Mouse (Mus musculus) layer of hippocampus, postnatal 25 days (tissue): ENCODE measurements around the gene Npb. TPM values are rescaled to one million over a fixed set of nuclear protein-coding genes. Genes with fewer than 3 reads are reported as not detected.
"Not testable (repeated sequence)": the region's sequence is repeated elsewhere in the genome, so short reads cannot be mapped to it uniquely, and the experiment has no call there.

Source experiments
- DNase-seq, 2 experiments: peaks; one replicate each; pipeline ENCODE4 v3.0.0; 2022; ENCODE audit warnings: mixed read lengths in 2 of 2, low spot score in 1 of 2; ENCODE audit errors: extremely low spot score in 1 of 2
- total RNA-seq, 2 experiments: library from RNA; stranded (reverse); gene quantifications; 2 replicates each; pipeline ENCODE4 v1.2.3; 2021

Npb gene
- 1 to 10 TPM; 2.1 to 2.9 TPM for total RNA-seq

DNA sequence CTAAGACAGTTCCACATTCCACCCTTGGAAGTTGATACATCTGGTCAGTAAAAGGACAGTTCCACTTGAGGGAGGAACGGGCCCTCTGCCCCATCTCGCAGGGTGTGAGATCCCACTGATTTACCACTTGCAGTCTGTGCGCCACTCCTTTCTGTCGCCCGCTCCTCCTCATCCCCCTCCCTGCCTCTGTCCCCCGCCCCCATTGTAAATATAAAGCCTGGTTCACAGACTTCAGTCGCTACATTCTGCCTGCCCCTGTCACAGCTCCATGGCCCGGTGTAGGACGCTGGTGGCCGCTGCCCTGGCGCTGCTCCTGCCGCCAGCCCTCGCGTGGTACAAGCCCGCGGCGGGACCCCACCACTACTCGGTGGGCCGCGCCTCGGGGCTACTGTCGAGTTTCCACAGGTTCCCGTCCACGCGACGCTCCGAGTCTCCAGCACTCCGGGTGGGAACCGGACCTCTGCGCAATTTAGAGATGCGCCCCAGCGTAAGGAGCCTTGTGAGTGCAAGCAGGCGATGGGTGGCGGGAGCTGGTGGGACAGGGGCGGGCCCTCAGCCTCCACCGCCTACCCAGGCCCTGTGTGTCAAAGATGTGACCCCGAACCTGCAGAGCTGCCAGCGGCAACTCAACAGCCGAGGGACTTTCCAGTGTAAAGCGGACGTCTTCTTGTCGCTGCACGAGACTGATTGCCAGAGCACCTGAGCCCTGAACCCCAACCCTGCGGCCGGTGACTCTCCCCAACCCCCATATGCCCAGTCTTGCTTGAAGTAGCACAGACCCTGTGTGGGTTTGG is at the start of gene Npb:
Gene Npb, plus strand, starts transcription at position 237 of the 794 bp plus-strand sequence.
- DNase-seq = no peak

DNA sequence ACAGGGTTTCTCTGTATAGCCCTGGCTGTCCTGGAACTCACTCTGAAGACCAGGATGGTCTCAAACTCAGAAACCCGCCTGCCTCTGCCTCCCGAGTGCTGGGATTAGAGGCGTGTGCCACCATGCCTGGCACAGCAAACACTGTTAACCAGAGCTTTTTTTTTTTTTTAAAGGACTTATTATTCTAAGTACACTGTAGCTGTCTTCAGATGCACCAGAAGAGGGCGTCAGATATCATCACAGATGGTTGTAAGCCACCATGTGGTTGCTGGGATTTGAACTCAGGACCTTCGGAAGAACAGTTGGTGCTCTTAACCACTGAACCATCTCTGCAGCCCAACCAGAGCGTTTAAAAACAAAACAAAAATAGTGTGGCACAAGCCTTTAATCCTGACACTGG is 49.4 kb upstream of the Npb start:
- DNase-seq = not testable (repeated sequence)

DNA sequence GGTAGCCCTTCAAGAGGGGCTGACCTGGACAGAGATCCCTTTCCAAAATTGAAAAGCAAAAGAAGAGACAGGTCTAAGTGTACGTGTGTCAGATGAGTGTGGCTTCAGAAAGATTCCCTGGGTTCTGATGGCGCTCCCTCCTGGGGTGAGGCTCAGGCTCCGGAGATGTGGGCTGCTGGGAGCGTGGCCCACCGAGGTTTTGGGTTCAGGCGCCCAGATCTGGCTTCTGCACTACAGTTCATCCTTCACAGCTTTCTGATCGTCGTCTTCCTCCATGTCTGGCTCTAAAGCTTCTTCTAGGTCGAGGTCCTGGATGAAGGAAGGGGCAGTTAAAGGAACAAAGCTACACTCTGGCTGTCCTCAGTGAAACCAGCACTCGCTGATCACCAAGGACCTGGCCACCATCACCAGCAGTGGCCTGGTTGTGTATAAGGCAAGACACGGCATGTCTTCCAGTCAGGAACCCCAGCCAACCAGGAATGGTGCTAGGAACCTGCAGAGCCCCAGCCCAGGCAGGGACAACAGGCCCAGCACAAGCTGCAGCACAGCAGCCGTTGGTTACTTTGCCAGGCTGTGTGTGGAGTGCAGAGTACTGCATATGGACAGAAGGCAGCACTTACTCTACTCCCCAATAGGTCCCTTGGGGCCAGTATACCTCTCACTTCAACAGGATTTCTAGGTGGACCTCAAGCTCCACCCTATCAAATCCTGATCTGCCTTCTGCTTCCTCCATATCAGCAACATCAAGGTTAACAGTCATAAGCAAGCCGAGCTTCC is 47.1 kb upstream of the Npb start:
- DNase-seq = no peak

DNA sequence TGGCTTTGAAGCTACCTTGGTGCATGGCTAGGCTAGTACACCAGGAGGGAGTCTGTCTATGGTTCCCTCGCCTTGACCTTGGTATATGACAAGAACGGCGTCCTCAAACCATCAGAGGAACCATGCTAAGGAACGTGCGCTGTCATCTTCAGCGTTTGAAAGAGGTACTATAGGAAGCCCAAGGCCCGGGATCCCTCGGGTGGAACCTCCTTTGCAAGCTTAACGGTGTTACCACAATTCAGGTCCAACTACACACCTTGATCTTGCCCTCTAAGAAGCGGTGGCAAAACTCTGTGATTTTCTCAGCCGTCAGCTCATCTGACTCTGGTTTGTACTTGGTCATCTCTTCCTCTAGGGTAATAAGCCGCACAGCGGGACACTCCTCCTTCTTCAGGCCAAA is 45.3 kb upstream of the Npb start:
- DNase-seq = no peak

DNA sequence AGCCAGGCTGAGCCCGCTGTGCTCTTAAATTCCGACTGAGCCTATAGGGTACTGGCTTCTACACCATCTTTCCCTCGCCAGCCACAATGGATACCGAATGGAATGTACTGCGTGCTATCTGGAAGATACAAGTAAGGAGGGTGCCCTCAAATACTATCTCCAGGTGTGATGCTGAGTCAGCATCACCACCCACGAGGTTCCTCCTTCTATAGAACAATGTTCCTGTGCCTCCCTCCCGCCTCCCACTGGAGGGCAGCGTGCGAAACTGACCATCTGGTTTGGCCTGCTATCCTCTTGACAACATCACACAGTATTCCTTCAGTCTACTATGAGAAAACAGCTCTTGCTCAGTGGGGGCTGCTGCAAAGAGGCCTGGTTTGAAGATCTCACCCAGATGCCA is 43.2 kb upstream of the Npb start:
- no peak for DNase-seq

DNA sequence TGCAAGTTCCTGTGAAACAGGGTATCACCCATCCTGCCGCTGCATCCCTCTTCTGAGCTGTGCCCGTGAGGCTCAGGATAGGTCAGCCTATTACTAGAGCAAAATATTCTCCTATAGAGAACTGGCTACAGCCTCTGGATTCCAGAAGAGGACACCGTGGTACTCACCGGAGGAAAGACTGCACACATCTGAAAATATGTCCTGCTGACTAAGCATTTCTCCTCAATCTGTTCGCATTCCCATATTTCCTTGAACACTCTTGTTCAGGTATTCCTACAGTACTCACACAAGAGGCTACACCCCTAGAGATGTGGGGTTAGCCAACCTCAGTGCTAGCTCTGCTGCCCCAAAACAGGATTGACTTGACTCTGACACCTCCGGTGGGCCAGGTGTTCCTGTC is 40.0 kb upstream of the Npb start:
- DNase-seq = no peak

DNA sequence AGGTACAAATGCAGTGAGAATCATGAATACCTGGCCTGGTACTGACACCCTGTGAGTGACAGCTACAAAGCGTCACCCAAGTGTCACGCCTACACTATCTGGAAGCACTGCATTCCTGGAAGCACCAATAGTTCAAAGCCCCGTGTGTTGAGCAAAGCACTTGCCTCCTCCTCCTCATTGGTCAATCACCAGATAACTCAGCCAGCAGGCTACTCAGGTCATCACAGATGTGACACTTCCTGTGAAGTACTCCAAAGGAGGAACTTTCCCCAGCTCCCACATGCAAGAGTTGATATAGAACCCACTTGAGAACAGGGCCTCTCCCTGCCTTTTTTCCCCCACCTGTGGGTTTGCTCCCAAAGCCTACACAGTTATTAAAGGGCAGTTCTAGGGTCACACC is 37.2 kb upstream of the Npb start:
- DNase-seq = no peak

DNA sequence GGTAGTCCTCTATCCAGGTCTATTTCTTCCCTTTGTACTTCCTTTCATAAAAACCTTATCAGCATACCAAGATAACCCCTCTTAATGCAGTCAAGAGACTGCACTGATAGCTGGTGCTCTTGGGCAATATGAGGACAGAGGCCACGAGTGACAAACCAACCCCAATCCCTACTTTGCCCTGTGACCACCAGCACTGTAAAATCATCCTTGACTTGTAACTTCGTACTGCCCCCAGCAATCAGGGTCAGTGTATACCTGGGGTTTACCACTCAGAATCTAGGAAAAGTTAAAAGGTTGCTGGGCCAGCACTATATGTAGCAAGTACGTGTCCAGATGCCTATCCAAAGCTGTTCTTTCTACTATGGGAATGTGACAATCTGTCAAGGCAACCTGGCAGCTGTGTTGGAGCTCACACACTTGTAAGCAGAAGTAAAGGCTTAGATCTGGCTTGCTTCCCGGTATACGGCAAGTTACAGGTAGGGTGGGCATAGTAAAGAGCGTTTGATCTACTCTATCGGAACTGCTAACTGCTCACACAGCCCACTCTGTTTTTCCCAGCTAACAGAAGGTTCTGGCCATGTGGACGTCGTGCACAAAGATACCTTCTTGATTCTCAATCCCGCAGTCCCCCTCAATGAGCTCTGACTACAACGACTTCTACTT is 36.4 kb upstream of the Npb start:
- no peak for DNase-seq

DNA sequence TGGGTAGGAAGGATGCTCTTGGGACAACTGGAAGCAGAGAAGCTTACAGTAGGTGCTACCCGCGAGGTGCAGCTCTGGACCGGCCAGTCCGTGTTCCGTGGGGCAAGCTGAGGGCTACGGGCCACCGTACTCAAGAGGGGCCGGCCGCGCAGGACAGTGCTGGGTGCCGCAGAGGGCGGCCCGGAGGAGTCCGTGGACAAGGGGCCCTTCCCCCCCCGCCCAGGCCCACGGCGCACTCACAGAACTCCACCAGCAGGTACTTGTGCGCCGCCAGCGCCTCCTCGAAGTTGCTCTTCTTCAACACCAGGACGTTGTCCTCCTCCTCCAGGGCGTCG is 35.9 kb upstream of the Npb start:
- no peak for DNase-seq

DNA sequence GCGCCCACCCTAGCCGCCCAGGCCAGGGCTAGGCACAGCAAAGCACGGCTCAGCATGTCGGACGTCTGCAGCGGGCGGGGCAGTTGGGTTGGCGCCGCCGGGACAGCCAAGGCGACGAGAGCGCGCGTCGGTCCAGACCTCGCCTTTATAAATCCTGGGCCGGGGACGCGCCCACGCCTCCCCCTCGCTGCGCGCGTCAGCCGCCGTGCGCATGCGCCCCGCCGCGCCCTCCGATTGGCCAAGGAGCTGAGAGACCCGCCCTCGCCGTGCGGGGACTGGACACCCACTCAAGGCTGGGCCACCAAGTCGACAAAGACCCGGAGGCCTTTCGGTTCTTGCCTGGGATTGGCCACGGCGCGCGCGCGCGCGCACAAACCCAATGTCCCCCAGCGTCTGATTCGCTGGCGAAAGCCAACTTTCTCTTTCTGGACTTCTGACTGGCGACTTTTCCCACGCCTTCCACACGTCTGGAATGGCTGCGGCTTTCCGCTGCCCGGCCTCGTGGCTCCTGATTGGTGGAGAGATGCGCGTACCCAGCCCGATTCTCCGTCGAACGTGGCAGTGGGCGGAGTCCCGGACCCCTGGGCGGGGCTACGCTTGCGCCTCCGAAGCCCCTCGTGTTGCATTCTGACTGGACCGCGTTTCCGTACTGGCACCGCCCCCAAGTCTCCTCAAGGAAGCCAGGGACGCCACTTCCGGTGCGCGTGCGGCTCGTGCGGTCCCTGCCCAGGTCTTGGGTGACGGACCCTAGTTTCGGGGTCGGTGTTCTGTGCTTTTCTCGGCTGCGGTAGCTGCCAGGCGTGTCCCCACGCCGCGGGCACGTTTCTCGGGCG is 35.3 kb upstream of the Npb start, which contains the start of gene P4hb:
Gene P4hb, minus strand, starts transcription at position 502 of the 833 bp plus-strand sequence.
- peak; percentile 96 to 97 for DNase-seq

DNA sequence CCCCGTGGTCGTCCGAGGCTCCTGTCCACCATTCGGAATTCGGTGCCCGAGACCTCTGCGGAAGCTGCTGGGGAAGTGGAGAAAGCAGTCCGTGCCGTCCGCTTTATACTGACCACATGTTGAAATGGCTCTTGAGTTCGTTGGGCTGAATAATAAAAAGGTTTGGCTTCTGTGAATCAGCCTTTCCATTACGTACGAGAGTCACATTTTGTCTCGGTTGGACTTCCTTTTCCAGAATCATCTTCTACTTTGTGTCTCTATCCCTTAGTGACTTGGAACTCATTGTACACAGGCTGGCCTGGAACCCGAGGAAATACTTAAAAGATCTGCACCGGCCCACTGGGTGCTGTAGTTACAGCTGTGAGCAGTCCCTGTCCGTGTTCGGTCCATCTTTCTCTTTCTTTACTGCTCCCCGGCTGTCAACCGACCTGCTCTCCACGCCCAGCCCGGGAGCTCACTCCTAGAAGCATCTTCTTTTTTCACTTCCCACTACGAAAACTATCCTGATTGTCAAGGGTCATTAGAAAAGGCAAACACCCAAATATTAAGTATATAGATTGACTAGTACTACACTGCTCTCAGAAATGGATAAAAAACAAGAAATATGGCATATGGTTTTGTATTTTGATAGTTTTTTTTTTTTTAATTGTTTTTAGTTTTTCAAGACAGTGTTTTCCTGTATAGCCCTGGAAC is 34.5 kb upstream of the Npb start:
- DNase-seq = no peak

DNA sequence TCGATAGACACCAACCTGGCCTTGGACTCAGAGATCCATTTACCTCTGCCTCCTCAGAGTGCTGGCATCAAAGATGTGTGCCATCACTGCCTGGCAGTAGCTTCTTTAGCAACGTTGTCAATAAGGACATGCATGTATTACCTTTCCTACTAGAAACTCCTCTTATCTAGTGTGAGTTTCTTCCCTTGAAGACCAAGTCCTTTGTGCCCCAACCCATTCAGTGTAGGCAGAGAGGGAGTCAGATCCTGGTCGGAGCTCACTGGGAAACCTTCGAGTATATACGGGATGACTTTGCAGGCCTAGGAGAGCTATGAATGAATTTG is 34.0 kb upstream of the Npb start:
- DNase-seq = no peak

DNA sequence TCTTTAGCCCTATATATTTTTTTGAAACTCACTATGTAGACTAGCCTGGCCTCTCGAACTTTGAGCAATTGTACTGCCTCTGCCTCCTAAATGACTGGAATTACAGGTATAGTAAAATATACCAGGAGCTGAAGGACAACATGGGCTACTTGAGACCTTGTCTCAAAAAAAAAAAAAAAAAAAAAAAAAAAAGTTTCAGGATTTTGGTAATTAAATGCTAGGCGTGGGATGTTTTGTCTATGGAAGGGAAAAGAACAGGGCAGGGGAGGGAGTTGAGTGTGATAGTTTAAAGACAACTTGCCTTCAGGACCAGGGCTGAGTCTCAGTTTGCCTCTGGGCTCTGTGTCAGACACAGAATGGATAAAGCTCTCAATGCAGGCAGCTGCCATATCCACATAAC is 33.2 kb upstream of the Npb start:
- no peak for DNase-seq

DNA sequence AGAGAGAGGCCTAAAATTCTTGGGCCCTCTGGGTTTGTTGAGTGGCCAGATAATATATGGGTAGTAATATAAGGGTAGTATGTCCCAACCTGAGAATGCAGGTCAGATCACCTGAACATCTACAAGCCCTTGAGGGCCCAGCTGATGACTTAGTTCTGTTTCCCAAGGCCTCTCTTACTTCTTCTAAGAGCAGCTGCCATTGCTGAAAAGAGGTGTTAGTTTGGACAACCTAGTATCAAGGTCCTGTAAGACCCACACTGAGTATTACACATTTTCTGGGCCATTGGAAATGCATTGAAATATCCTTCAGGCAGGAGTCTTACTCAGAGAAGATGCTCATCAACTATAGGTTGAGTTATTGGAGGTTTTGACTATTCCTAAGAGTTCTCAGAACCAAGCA is 32.3 kb upstream of the Npb start:
- no peak for DNase-seq

DNA sequence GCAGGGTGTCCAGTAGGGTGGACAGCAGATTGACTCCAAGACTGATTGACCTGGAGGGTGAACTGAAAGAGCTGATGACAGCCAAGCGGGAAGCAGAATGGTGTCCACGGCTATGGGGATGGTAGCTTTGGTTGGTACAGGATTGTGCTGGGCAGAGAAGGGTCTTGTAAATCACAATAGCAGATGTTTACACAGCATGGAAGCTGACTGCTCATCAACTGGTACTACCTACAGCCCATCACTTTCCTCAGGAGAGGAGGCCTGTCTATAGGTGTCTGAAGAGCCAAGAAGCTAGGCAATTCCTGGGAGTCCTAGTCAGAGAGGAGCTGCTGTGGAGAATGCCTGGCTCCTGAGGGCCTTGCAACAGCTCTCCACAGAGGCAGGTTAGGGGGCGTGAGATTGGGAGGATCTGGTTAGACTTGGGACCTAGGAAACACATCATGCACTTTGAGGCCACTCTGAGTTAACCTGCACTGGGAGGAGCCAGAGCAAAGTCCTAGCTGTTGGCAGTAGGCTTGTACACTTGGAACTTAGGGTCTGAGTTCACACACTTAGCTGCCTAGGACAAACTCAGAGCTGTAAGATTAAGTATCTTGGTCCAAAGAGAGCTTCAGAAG is 31.8 kb upstream of the Npb start:
- no peak for DNase-seq

DNA sequence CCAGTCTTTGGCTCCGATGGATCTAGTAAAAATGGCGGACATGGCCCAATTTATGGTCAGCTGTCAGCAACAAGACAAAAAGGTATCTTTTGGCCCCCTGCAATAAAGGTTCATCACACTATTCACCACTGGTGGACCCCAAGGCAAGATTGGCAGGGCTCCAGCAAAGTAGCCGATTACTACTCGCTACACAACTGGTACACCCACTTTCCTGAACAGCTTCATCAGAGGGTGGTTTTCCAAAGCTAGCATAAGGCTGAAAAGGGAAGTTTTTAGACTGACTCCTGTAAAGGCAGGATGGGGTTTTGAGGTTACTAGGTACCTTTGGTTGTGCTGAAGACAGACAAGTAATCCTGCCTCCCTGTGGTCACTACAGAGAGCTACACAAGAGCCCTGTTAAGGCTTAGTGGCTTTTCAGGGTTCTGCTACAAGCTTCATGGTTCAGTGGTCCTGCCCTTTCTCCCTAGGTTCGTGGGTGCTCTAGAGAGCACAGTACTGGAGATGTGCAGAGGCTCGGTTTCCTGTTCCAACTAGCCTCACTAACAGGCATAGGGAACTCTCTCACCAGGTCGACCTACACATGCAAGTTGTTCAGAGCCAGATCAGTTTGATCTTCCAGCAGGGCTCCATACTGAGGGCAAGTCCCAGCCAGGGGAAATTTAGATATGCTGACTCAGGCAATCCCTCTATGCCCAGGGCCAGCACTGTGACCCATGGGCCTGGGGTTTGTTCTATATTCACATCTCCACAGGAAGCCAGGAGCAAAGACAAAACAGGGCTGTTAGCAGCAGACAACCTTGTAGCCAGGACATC is 30.9 kb upstream of the Npb start:
- peak in 1 of 2 experiments; percentile 12 for DNase-seq

DNA sequence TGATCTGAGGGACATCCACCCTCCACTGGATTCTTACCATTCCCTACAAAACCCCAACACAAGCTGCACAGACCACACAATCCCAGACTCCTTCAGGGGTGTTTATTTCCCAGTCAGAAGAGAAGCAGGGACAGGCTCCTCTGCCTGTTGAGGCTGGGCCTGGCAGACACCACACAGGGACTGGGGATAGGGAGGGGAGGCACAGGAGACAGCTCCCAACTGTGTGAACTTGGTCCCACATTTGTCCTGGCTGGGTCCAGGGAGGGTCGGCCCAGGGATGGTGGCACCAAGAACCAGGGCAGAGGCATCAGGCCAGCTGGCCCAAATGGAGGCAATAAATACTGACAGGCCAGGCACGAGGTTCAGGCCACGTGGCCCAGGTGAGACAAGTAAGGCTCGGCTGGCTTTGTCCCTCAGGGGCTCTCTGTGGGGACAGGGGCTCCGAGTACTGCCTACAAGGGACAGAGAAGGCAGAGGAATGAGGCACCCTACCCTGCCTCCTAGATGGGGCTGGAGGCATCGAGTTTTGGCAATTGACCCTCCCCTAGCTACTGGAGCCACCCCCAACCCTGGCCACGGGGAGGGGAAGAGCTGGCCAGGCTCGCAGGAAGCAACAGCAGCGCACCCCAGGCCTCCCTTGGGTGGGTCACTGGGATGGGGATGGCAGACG is 30.1 kb upstream of the Npb start:
- DNase-seq = no peak

DNA sequence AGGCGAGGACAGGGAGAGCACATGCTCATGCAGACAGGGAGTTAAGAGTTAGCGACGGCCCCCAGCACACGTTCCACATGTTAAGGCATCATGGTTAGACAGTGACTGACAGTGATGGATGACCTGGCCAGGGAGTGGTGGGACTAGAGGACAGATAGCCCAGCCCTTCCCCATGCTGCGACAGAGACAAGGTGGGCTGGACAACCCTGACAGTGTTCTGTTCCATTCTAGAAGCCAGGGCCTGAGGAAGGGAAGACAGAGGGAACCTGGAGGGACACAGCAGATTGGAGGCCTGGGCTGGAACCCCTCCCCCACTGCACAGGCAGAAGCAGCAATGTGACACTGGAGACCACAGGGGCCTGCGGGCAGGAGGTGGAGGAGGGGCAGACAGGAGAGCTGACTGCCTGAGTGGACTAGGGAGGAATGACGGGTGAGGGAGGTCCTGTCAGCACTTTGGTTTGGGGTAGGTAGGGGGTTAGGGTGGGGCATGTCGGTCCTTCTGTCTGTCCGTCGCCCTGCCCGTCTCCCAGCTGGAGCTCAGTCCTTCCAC is 29.5 kb upstream of the Npb start:
- no peak for DNase-seq
